Mouse (Mus musculus) lung, postnatal 0 days (tissue): ENCODE results near the gene Fhit.

ENCODE experiments used
- CTCF ChIP-seq: IDR thresholded peaks from 2 replicates; pipeline ENCODE4 v1.5.1; 2016; ENCODE audit warnings: antibody characterized with exemption, mild to moderate bottlenecking
- EP300 ChIP-seq: IDR thresholded peaks from 2 replicates; pipeline ENCODE4 v1.6.1; 2016; ENCODE audit warnings: antibody characterized with exemption, mild to moderate bottlenecking, control low read depth

DNA sequence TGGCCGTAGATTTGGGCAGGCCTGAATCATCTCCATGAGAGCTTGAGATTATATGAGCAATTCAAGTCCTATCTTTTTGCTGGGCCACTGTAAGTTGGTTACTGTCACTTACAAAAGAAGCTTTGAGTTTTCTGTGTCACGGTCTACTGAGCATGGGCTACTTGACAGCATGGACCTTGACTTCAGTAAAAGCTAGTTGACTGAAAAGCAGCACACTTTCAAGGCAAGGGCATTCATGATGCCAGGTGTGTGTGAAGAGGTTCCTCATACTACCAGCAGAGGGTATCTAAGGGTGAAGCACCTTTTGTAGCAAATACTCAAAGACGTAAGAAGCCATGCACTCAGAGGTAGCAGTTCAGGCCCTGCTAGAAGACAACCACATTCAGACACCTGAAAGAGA is 1548.7 kb downstream of the Fhit start:
- no peak for TF ChIP-seq CTCF
- TF ChIP-seq EP300: no peak
